Mouse (Mus musculus) midbrain, embryonic 14.5 days (tissue): ENCODE measurements at regions not wholly inside any gene's neighbourhood (a gene's known extent, or its start where the extent isn't known, plus 50 kb on each side); places are given as distances from the start of the nearest gene placed in this dataset.

Experiments used
- ATAC-seq: fragments of 200-750 bp; cut with Nextera tagmentation; 2 replicates; pipeline ENCODE4 v1.8.0; 2017; ENCODE audit warnings: moderate number of reproducible peaks, moderate library complexity; ENCODE audit not compliant: low FRiP score, low TSS enrichment
- DNase-seq: peaks from one replicate; pipeline ENCODE4 v3.0.0-alpha.2; 2015
- H3K27ac ChIP-seq: fragments of 300-500 bp; sonication (generic); replicated peaks from 2 replicates; pipeline ENCODE4 v1.5.1; 2014; ENCODE audit warnings: mild to moderate bottlenecking, low read depth, low read length, moderate library complexity
- H3K27me3 ChIP-seq: fragments of 300-500 bp; sonication (generic); 2 replicates; pipeline ENCODE4 v1.6.1; 2014; ENCODE audit warnings: low read length, control low read depth, mixed read lengths; ENCODE audit not compliant: control insufficient read depth, insufficient read depth
- H3K36me3 ChIP-seq: fragments of 300-500 bp; sonication (generic); 2 replicates; pipeline ENCODE4 v1.6.1; 2014; ENCODE audit warnings: low read length, control low read depth; ENCODE audit not compliant: control insufficient read depth, insufficient read depth
- H3K4me1 ChIP-seq: fragments of 300-500 bp; sonication (generic); 2 replicates; pipeline ENCODE4 v1.6.1; 2014; ENCODE audit warnings: mild to moderate bottlenecking, antibody characterized with exemption, low read length, control low read depth; ENCODE audit not compliant: control insufficient read depth, insufficient read depth
- H3K4me2 ChIP-seq: fragments of 300-500 bp; sonication (generic); 2 replicates; pipeline ENCODE4 v1.6.1; 2014; ENCODE audit warnings: mild to moderate bottlenecking, low read length, moderate library complexity
- H3K4me3 ChIP-seq: fragments of 300-500 bp; sonication (generic); replicated peaks from 2 replicates; pipeline ENCODE4 v1.5.1; 2014; ENCODE audit warnings: low read depth, low read length
- H3K9ac ChIP-seq: fragments of 300-500 bp; sonication (generic); replicated peaks from 2 replicates; pipeline ENCODE4 v1.6.1; 2014; ENCODE audit warnings: mild to moderate bottlenecking, low read length, moderate library complexity
- H3K9me3 ChIP-seq: fragments of 300-500 bp; sonication (generic); 2 replicates; pipeline ENCODE4 v1.6.1; 2016; ENCODE audit warnings: low read length, control low read depth, mixed read lengths; ENCODE audit not compliant: control insufficient read depth
- WGBS: fragments of 180-500 bp; shearing (Covaris S2); extraction: QIAGEN DNeasy Blood & Tissue Kit; methylation state at CpG from one replicate; pipeline ENCODE4 v1.1.7; 2014; 5-methylcytosine and 5-hydroxymethylcytosine counted together

- H3K4me2 ChIP-seq = no peak overlapping the region
- DNase-seq (no peak), ATAC-seq (no peak)
- WGBS = 90% methylated on average over 5 of the region's 5 CpGs
- no peaks in the 10 kb centered on the region for H3K27me3 ChIP-seq
- no peaks in the 10 kb centered on the region for H3K4me1 ChIP-seq
- H3K4me3 ChIP-seq = no peak overlapping the region
- H3K9ac ChIP-seq = no peak overlapping the region
- no peak overlapping the region for H3K27ac ChIP-seq
- no peaks in the 10 kb centered on the region for H3K9me3 ChIP-seq
- no peaks in the 10 kb centered on the region for H3K36me3 ChIP-seq
These were observed 90.3 kb upstream of the 1810046K07Rik start for GRCm38 (mm10) chr9:51418923-51419482.

GRCm38 (mm10) chr9:51422553-51422952, 93.8 kb upstream of the 1810046K07Rik start:
- no peak for ATAC-seq
- no peak overlapping the region for H3K4me2 ChIP-seq
- H3K36me3 ChIP-seq = no peaks in the 10 kb centered on the region
- WGBS = 77% methylated on average over 3 of the region's 3 CpGs
- no peak for DNase-seq
- H3K27ac ChIP-seq = no peak overlapping the region
- no peaks in the 10 kb centered on the region for H3K4me1 ChIP-seq
- no peak overlapping the region for H3K4me3 ChIP-seq
- H3K27me3 ChIP-seq = no peaks in the 10 kb centered on the region
- H3K9me3 ChIP-seq = no peaks in the 10 kb centered on the region
- H3K9ac ChIP-seq = no peak overlapping the region

GRCm38 (mm10) chr9:51423341-51423740, 94.6 kb upstream of the 1810046K07Rik start:
- WGBS = 69% methylated on average over 4 of the region's 4 CpGs
- H3K4me1 ChIP-seq = no peaks in the 10 kb centered on the region
- DNase-seq (peak; percentile 6), ATAC-seq (no peak)
- H3K27ac ChIP-seq = no peak overlapping the region
- H3K27me3 ChIP-seq = no peaks in the 10 kb centered on the region
- H3K4me2 ChIP-seq = no peak overlapping the region
- no peak overlapping the region for H3K4me3 ChIP-seq
- H3K9me3 ChIP-seq = no peaks in the 10 kb centered on the region
- no peak overlapping the region for H3K9ac ChIP-seq
- H3K36me3 ChIP-seq = no peaks in the 10 kb centered on the region

- Histone ChIP-seq H3K4me1 (no peaks in the 10 kb centered on the region), H3K27me3 (no peaks in the 10 kb centered on the region), H3K4me2 (no peak overlapping the region), H3K36me3 (no peaks in the 10 kb centered on the region), H3K9ac (no peak overlapping the region), H3K9me3 (no peaks in the 10 kb centered on the region), H3K4me3 (no peak overlapping the region), H3K27ac (no peak overlapping the region)
- ATAC-seq = no peak
- no peak for DNase-seq
- WGBS = 72% methylated on average over 2 of the region's 2 CpGs
These were observed 101.7 kb upstream of the 1810046K07Rik start for GRCm38 (mm10) chr9:51430426-51430825.

- no peaks in the 10 kb centered on the region for H3K27me3 ChIP-seq
- 81% methylated on average over 2 of the region's 2 CpGs for WGBS
- H3K4me2 ChIP-seq = no peak overlapping the region
- H3K9me3 ChIP-seq = no peaks in the 10 kb centered on the region
- H3K9ac ChIP-seq = no peak overlapping the region
- no peaks in the 10 kb centered on the region for H3K4me1 ChIP-seq
- H3K27ac ChIP-seq = no peak overlapping the region
- ATAC-seq (no peak), DNase-seq (peak; percentile 2)
- no peak overlapping the region for H3K4me3 ChIP-seq
- no peaks in the 10 kb centered on the region for H3K36me3 ChIP-seq
These were observed 108.4 kb upstream of the 1810046K07Rik start for GRCm38 (mm10) chr9:51437130-51437529.

- Histone ChIP-seq H3K4me3 (no peak overlapping the region), H3K9ac (no peak overlapping the region; the same call in 1 of the 2 replicates), H3K9me3 (no peaks in the 10 kb centered on the region), H3K27me3 (no peaks in the 10 kb centered on the region), H3K4me2 (peak overlapping the region; percentile 10; the same call in 1 of the 2 replicates), H3K27ac (peak overlapping the region; percentile 60), H3K36me3 (no peaks in the 10 kb centered on the region), H3K4me1 (no peaks in the 10 kb centered on the region)
- WGBS = 7% methylated on average over 5 of the region's 5 CpGs
- no peak for ATAC-seq
- DNase-seq = peak; percentile 70
These were observed 113.2 kb upstream of the 1810046K07Rik start for GRCm38 (mm10) chr9:51441773-51442381.

GRCm38 (mm10) chr9:51455690-51456089, 127.0 kb upstream of the 1810046K07Rik start:
- no peaks in the 10 kb centered on the region for H3K27me3 ChIP-seq
- DNase-seq (peak; percentile 8), ATAC-seq (no peak)
- no peaks in the 10 kb centered on the region for H3K9me3 ChIP-seq
- no peak overlapping the region for H3K27ac ChIP-seq
- H3K4me1 ChIP-seq = no peaks in the 10 kb centered on the region; the same call in 1 of the 2 replicates
- no peak overlapping the region for H3K4me3 ChIP-seq
- no peak overlapping the region for H3K4me2 ChIP-seq
- 30% methylated on average over 2 of the region's 2 CpGs for WGBS
- H3K36me3 ChIP-seq = no peaks in the 10 kb centered on the region
- no peak overlapping the region for H3K9ac ChIP-seq

- 89% methylated on average over 6 of the region's 6 CpGs for WGBS
- ATAC-seq = no peak
These were observed 133.8 kb upstream of the 1810046K07Rik start for GRCm38 (mm10) chr9:51462463-51463024.

GRCm38 (mm10) chr9:51470031-51470430, 141.3 kb upstream of the 1810046K07Rik start:
- ATAC-seq (no peak), DNase-seq (no peak)
- WGBS = 91% methylated on average over 1 of the region's 1 CpGs
- no peaks in the 10 kb centered on the region for H3K4me1 ChIP-seq
- no peaks in the 10 kb centered on the region for H3K27me3 ChIP-seq
- H3K9me3 ChIP-seq = no peaks in the 10 kb centered on the region
- no peak overlapping the region for H3K4me3 ChIP-seq
- no peaks in the 10 kb centered on the region for H3K36me3 ChIP-seq
- no peak overlapping the region for H3K9ac ChIP-seq
- H3K4me2 ChIP-seq = no peak overlapping the region
- H3K27ac ChIP-seq = no peak overlapping the region

More at GRCm38 (mm10) chr9:51462463-51463024, 133.8 kb upstream of the 1810046K07Rik start:
- Histone ChIP-seq H3K36me3 (no peaks in the 10 kb centered on the region), H3K9ac (no peak overlapping the region), H3K4me3 (no peak overlapping the region), H3K27ac (no peak overlapping the region), H3K27me3 (no peaks in the 10 kb centered on the region), H3K4me2 (no peak overlapping the region), H3K9me3 (no peaks in the 10 kb centered on the region), H3K4me1 (no peaks in the 10 kb centered on the region)
- no peak for DNase-seq
